Mouse (Mus musculus) brain, embryonic 14.5 days (tissue): ENCODE results near the gene Map3k13.

Experiments
- CTCF ChIP-seq: fragments of 200-500 bp; IDR thresholded peaks from 2 replicates; pipeline ENCODE4 v1.5.1; 2012; ENCODE audit warnings: inconsistent platforms, mild to moderate bottlenecking, moderate library complexity, borderline replicate concordance; ENCODE audit not compliant: insufficient read depth, insufficient read length; ENCODE audit errors: extremely low read depth
- POLR2A ChIP-seq: fragments of 200-500 bp; IDR thresholded peaks from 2 replicates; pipeline ENCODE4 v1.6.1; 2012; ENCODE audit warnings: mild to moderate bottlenecking, inconsistent platforms, borderline replicate concordance; ENCODE audit not compliant: poor library complexity, insufficient read depth, insufficient read length, severe bottlenecking; ENCODE audit errors: extremely low read depth

DNA sequence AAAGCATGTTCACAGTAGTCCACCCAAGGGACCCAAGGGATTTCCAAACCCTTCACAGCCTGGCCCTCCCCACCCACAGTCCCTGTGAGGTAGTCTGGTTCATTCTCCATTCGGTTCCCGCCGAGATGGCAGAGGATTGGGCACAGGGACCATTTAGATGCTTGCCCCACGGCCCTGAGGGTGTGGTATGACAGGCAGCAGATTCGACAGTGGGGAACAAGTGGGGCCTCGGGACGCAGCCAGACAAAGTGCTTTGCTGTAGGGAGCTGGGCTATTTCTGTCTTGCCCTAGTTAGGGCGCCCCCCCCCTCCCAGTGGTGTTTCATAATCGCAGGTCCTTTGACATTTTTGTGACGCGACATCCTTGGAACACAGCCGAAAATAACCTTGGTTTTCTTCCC lies 161.4 kb downstream of the Map3k13 start:
- TF ChIP-seq CTCF, result no peak
- TF ChIP-seq POLR2A, result no peak
